Mouse (Mus musculus): Measurements from ENCODE around the gene C1qtnf6. TPM values are rescaled to one million over a fixed set of nuclear protein-coding genes. Genes with fewer than 3 reads are reported as not detected.

C1qtnf6 gene
- polyA plus RNA-seq, 1 experiment = 3.1 TPM

DNA sequence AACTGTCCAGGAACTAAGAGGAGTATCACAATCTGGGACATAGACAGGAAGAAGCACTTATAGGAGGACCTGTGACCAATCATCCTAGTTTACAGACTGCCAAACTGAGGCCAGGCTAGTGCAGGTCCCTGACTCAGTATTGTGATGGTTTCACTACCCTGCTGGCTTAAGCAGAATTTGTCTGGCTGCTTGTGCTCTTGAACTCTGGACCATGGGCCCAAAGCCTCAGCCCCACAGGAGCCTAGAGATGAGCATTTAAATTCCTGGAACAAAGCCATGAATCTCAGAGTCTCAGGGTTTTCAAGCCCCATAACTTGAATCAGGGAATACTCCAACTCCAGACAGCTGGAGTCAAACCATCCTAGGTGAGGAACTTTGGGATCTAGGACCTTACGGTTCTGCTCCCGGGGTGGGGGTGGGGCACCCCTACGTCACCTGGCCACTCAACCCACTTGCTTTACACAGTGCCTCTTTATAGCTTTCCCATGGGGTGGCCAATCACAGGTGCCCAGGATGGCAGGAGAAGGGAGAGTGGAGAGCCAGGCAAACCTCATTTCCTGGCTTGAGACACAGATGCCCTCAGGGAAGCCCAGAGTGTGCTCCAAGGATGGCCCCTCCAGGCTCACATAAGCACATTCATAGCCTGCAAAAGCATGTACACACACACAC lies 11.0 kb upstream of the C1qtnf6 start:
- Histone ChIP-seq H3K4me3 (replicated peaks; ENCODE audit: insufficient read depth, low read depth, low read length) (peak overlapping the region; percentile 82), H3K27ac (ENCODE audit: insufficient read depth, low read length) (peak overlapping the region; percentile 79), H3K27me3 (ENCODE audit: control insufficient read depth, insufficient read depth, low read length) (no peaks in the 10 kb centered on the region), H3K4me1 (ENCODE audit: control insufficient read depth, insufficient read depth, low read length) (peaks cover 51% of the 10 kb centered on the region)
- WGBS = 6% methylated on average over 3 of the region's 3 CpGs
- peak; percentile 69 to 81 for DNase-seq
- no peak for TF ChIP-seq POLR2A (IDR thresholded peaks at IDR 0.05; ENCODE audit: borderline replicate concordance, insufficient read depth, low read length)
- no peak for TF ChIP-seq CTCF (IDR thresholded peaks at IDR 0.05; ENCODE audit: borderline replicate concordance, insufficient read depth, low read depth, low read length)

DNA sequence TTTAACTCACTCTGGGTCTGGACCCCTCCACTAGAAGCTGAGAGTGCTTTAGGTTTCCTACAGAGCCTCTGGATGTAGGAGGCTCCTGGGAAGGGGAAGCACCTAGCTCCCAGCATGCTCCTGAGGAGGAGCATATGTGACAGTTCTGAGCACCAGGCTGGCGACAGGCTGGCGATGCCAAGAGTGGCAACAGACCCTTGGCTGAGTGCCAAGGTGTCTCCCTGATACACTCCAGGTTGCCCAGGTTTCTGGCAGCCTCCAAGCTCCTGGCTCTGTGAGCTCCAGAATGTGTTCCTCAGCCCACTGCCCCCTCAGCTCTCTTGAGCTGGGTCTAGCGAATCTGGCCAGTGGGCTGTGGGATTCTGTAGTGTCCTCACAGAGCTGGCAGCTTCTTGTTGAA lies 10.4 kb upstream of the C1qtnf6 start:
- peak overlapping the region; percentile 4 for H3K4me3 ChIP-seq (replicated peaks; ENCODE audit: insufficient read depth, low read depth, low read length)
- H3K27me3 ChIP-seq (ENCODE audit: control insufficient read depth, insufficient read depth, low read length) = no peaks in the 10 kb centered on the region
- TF ChIP-seq CTCF (IDR thresholded peaks at IDR 0.05; ENCODE audit: borderline replicate concordance, insufficient read depth, low read depth, low read length) (no peak), POLR2A (IDR thresholded peaks at IDR 0.05; ENCODE audit: borderline replicate concordance, insufficient read depth, low read length) (no peak)
- H3K27ac ChIP-seq (ENCODE audit: insufficient read depth, low read length) = no peak overlapping the region; the same call in 1 of the 2 replicates
- peak; percentile 78 to 88 for DNase-seq
- H3K4me1 ChIP-seq (ENCODE audit: control insufficient read depth, insufficient read depth, low read length) = peaks cover 51% of the 10 kb centered on the region
- 8% methylated on average over 3 of the region's 3 CpGs for WGBS

DNA sequence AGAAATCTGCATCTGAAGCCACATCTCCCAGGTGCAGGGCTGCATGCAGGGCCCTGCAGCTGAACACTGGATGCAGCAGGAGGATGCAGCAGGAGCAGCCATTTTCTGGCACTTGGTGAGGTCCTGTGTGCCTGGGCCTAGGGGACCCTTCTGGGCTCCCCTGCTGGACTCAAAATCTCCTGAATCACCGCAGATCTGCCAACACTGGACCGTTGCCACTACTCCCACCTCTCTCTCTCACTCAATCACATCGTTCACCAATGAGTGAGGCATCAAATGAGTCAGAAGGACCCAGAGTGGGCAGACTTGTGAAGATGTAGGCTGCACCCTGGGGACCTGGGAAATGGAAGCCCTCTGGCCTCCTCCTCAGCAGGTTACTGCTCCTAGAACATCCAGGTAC lies 9.8 kb upstream of the C1qtnf6 start:
- no peak overlapping the region for H3K27ac ChIP-seq (ENCODE audit: insufficient read depth, low read length)
- WGBS = 29% methylated on average over 3 of the region's 3 CpGs
- no peak for DNase-seq

DNA sequence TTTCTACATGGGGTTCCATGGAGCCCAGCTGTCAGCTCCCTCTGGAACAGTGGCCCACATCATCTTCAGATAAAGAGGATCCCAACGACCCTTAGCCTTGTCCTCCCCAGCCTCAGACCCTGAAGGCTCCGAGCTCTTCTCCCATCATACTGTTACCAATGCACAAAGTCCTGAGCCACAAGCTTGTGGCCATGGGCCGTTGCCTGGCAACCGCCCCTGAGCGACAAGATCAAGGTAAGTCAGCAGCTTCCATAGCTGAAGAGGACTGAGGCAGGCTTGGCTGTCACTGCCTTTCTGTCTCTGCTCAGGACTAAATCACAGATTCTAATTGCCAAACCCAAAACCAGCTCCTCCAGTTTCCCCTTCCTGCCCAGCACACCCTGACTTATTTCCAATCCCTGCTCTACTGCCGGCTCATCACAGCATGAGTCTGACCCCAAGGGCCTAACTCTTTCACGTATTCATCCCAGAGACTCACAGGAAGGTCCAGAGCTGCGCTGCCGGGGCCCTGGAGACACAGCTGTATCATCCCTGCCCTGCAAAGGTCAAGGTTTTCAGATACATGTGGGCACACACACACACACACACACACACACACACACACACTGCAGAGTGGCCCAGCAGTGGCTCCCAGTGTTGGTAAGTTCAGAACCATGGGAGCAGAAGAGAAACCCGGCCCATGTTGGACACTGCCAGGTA lies 4.7 kb upstream of the C1qtnf6 start:
- DNase-seq = peak in 1 of 2 experiments; percentile 13
- Histone ChIP-seq H3K4me3 (replicated peaks; ENCODE audit: insufficient read depth, low read depth, low read length) (no peak overlapping the region), H3K27me3 (ENCODE audit: control insufficient read depth, insufficient read depth, low read length) (no peaks in the 10 kb centered on the region), H3K27ac (ENCODE audit: insufficient read depth, low read length) (no peak overlapping the region), H3K4me1 (ENCODE audit: control insufficient read depth, insufficient read depth, low read length) (peaks cover 44% of the 10 kb centered on the region)
- WGBS = 71% methylated on average over 10 of the region's 10 CpGs
- no peak for TF ChIP-seq POLR2A (IDR thresholded peaks at IDR 0.05; ENCODE audit: borderline replicate concordance, insufficient read depth, low read length)
- TF ChIP-seq CTCF (IDR thresholded peaks at IDR 0.05; ENCODE audit: borderline replicate concordance, insufficient read depth, low read depth, low read length) = no peak

More for the DNA sequence above, 9.8 kb upstream of the C1qtnf6 start:
- Histone ChIP-seq H3K4me1 (ENCODE audit: control insufficient read depth, insufficient read depth, low read length) (peaks cover 51% of the 10 kb centered on the region), H3K4me3 (replicated peaks; ENCODE audit: insufficient read depth, low read depth, low read length) (no peak overlapping the region), H3K27me3 (ENCODE audit: control insufficient read depth, insufficient read depth, low read length) (no peaks in the 10 kb centered on the region)
- no peak for TF ChIP-seq CTCF (IDR thresholded peaks at IDR 0.05; ENCODE audit: borderline replicate concordance, insufficient read depth, low read depth, low read length)
- no peak for TF ChIP-seq POLR2A (IDR thresholded peaks at IDR 0.05; ENCODE audit: borderline replicate concordance, insufficient read depth, low read length)

DNA sequence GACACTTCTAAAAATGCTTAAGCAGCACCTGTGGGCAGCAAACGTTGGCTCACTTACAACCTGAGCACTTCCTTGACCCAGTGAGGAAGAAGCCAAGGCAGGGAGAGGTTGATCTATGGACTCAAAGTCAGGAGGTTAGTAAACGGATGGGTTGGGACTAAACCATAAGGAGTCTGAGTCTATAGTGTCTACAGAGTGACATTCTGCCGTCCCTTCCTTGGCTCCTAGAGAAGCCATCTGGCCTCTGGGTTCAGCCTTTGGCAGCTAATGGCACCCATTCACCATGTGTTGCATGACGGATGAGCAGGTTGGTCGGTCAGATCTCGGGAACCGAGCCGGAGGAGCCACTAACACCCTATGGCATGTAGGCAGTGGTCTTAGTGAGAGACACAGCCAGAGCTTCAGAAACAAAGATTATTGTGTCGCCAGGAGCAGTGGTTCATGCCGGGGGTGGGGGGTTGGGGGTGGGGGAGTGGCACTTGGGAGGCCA lies 2.2 kb upstream of the C1qtnf6 start:
- Histone ChIP-seq H3K4me1 (ENCODE audit: control insufficient read depth, insufficient read depth, low read length) (peaks cover 50% of the 10 kb centered on the region), H3K27me3 (ENCODE audit: control insufficient read depth, insufficient read depth, low read length) (no peaks in the 10 kb centered on the region), H3K4me3 (replicated peaks; ENCODE audit: insufficient read depth, low read depth, low read length) (no peak overlapping the region), H3K27ac (ENCODE audit: insufficient read depth, low read length) (peak overlapping the region; percentile 3; the same call in 1 of the 2 replicates)
- peak; percentile 74 to 89 for DNase-seq
- 11% methylated on average over 10 of the region's 10 CpGs for WGBS
- TF ChIP-seq POLR2A (IDR thresholded peaks at IDR 0.05; ENCODE audit: borderline replicate concordance, insufficient read depth, low read length) = no peak
- TF ChIP-seq CTCF (IDR thresholded peaks at IDR 0.05; ENCODE audit: borderline replicate concordance, insufficient read depth, low read depth, low read length) = no peak

DNA sequence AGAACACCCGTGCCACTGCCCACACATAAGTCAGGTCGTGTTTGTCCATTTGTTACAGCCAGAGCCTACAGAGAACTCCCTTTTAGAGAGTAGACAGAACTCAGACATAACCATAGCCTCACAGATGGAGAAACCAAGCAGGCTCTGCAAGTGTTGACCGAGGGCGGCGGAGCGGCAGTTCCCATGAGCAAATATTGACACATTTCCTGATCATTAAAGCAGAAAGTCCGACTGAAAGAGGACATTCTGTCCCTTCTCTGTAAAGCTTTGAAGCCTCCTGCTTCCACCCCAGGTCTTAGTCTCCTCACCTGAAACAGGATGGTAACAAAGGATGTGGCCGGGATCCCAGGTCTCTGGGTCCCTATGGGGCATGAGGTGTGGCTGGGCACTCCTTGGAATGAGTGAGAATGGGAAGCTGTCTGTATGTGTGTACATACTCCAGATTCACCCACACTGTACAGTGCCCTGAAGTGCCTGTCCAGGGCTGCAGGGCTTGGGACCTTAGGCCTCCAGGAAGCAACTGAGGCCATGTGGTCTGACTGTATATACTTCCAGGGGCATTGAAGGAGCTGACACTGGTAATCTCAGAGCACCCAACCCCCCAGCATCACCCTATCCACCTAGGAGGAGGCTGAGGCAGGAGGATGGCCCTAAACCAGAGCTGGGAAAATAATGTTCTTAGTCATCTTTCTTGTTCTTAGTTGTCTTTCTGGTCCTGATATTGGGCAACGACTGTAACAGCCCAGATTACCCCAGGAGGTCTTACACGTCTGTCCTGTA lies 1.5 kb upstream of the C1qtnf6 start:
- no peaks in the 10 kb centered on the region for H3K27me3 ChIP-seq (ENCODE audit: control insufficient read depth, insufficient read depth, low read length)
- TF ChIP-seq CTCF (IDR thresholded peaks at IDR 0.05; ENCODE audit: borderline replicate concordance, insufficient read depth, low read depth, low read length) (no peak), POLR2A (IDR thresholded peaks at IDR 0.05; ENCODE audit: borderline replicate concordance, insufficient read depth, low read length) (no peak)
- peak overlapping the region; percentile 3; the same call in 1 of the 2 replicates for H3K27ac ChIP-seq (ENCODE audit: insufficient read depth, low read length)
- H3K4me3 ChIP-seq (replicated peaks; ENCODE audit: insufficient read depth, low read depth, low read length) = no peak overlapping the region
- 54% methylated on average over 10 of the region's 10 CpGs for WGBS
- no peak for DNase-seq
- peaks cover 46% of the 10 kb centered on the region for H3K4me1 ChIP-seq (ENCODE audit: control insufficient read depth, insufficient read depth, low read length)

DNA sequence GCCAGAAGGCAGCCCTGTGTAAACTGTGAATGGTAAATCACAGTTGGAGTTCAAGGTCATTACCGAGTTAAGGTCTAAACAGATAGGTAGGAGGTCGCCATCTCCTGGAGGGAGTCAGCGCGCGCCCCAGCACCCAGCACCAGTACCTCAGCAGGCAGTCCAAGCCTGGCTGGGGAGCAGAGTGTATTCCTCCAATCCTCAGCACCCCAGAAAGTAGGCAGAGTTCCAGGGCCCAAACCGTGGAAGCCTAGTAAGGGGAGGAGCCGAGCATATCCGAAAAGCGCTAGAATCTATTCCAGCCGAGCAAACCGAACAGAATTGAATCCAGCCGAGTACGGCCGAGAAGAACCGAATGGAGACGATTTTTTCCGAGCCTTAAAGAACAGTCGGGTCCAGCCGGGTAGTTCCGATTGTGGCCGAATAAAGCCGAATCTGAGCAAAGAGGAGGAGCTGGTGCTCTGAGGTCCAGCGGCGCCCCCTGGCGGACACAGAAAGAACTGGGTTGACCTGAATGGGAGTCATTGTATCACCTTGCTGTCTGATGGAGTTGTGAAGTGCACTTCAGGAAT lies 769 bp upstream of the C1qtnf6 start:
- WGBS = under 1% methylated on average over 25 of the region's 25 CpGs
- Histone ChIP-seq H3K4me1 (ENCODE audit: control insufficient read depth, insufficient read depth, low read length) (peaks cover 46% of the 10 kb centered on the region), H3K27ac (ENCODE audit: insufficient read depth, low read length) (peak overlapping the region; percentile 77), H3K4me3 (replicated peaks; ENCODE audit: insufficient read depth, low read depth, low read length) (peak overlapping the region; percentile 73), H3K27me3 (ENCODE audit: control insufficient read depth, insufficient read depth, low read length) (no peaks in the 10 kb centered on the region)
- DNase-seq = peak; percentile 99 to 100
- TF ChIP-seq CTCF (IDR thresholded peaks at IDR 0.05; ENCODE audit: borderline replicate concordance, insufficient read depth, low read depth, low read length) (peak; percentile 92), POLR2A (IDR thresholded peaks at IDR 0.05; ENCODE audit: borderline replicate concordance, insufficient read depth, low read length) (no peak; the same call in 1 of the 2 replicates)

Measured in cerebellum, adult 2 months (tissue).